Mouse (Mus musculus) urinary bladder, postnatal 36 days (tissue): ENCODE data around the gene Nfkb1.

Source experiments
- DNase-seq, 2 experiments: peaks; one replicate each; pipeline ENCODE4 v3.0.0; 2022; ENCODE audit warnings: low spot score in 2 of 2, mixed read lengths in 1 of 2

The Nfkb1 gene

GRCm38 (mm10) chr3:135590471-135590870 is 100.9 kb downstream of the Nfkb1 start:
- DNase-seq = no peak

- DNase-seq = no peak
These were observed 104.9 kb downstream of the Nfkb1 start for GRCm38 (mm10) chr3:135586471-135586880.

- no peak for DNase-seq
These were observed 105.3 kb downstream of the Nfkb1 start for GRCm38 (mm10) chr3:135586060-135586459.

DNA sequence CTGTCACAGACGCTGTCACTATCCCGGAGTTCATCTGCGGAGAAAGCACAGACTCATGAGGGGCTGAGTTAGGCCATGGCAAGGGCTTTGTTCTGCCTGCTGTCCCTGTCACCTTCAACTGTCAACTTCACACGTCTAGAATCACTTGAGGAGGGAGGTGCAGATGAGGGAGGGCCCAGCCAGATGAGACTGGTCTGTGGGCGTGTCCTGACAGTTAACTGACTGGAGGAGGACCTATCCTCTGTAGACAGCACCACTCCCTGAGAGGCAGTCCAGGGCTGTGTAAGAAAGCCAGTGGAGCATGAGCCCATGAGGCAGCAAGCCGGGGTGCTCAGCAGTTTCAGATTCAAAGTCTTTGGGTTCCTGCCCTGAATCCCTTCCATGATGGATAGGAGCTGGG is 105.9 kb downstream of the Nfkb1 start:
- no peak for DNase-seq

DNA sequence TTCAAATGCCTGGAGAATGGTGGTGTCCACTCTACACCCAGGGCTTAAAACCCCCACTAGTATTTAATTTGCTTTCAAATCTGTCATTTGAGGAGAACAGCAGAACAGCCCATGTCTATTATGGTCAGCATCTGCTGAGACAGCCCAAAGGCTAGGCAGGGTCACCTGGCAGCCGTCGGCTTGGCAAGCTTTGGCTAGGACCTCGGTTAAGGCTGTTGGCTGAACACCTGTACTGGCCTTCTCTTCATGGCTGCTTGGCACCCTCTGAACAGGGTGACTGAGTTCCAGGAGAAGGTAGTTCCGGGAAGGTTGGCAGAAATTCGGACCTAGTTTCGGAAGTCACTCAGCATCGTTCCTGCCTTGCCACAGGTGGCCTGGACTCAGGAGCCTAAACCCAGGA is 109.1 kb downstream of the Nfkb1 start:
- no peak for DNase-seq

DNA sequence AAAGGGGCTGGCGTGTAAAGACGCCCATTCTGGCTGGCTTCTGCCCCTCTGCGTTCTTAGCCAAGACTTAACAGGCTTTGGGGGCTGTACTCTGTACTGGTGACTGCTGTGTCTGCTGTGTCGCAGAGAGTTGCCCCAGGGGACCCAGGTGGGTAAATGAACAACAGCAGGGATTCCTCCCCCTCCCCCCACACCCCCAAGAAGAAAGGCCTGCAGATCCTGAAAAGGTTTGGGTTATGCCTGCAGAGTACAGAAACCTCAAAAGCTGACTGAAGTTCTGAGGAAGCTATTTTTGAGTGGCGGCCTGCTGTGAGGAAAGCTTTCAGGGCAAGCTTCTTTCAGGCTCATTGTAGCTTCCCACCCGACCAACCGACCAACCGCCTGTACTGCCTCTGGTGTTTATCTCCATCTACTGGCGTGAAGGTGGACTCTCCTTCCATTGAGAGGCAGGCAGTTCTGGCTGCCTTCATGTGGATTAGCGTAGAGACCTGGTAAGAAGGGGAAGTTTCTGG is 109.7 kb downstream of the Nfkb1 start:
- no peak for DNase-seq

DNA sequence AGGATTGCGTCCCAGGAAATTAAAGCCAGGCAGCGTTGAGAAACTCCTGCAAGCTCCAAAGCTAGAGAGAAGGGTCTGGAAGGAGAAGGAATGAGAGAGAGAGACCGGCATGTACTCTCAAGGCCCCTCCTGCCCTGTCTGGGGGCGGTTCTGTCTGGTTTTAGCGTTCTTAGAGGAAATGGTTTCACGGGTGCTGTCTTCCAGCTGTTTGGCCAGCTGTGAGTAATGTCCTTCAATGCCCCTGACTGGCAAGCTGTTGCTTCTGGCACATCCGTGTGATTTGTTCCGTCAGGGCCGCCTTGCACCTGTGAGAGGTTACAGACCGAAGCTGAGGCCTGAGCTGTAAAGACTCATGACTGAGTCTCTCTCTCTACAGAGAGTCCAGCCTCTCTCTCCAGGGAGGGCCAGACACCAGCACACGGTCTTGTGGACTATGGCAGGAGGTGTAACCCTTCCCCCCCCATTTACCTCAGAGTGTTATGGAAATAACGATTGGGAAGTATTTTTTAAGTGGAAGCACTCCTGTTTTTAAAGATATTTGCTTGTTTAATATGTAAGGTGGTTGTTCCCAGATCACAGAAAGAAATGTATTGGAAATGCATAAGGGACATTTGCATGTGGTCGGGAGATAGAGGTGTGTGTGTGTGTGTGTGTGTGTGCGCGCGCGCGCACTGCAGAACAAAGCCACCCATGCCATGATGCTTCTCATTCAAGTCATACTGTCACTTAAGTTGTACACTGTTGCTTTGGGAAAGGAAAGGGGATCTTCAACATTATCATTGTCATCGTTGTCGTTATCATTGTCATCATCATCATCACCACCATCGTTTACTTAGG is 110.7 kb downstream of the Nfkb1 start:
- no peak for DNase-seq

- no peak for DNase-seq
These were observed 112.2 kb downstream of the Nfkb1 start for GRCm38 (mm10) chr3:135579179-135579578.

DNA sequence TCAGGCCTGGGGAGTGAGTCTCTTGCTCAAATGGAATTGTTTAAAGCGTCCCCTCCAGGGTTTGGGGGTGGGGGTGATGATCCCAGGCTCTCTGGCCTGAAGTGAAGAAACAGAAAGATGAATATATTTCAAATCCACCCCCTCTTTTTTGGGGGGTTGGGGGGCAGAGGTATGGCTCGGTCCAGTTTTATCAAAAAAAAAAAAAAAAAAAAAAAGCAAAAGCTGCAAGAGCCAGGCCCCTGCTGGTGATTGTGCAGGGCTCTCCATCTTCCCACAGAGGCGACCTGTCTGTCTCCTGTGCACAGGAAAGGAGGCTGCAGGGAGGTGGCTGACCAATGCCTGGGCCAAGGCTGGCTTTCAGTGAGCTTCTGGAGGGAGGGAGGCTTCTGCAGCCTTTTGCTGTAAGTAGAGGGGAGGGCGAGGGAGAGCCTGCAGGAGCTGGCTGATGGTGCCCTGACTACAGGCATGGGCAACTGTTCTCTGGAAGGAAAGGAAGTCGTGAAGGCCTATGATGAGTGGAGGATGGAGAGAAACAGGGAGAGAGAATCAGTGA is 112.7 kb downstream of the Nfkb1 start:
- DNase-seq = no peak

GRCm38 (mm10) chr3:135575126-135575525 is 116.2 kb downstream of the Nfkb1 start:
- no peak for DNase-seq

GRCm38 (mm10) chr3:135573051-135573450 is 118.3 kb downstream of the Nfkb1 start:
- DNase-seq = no peak

DNA sequence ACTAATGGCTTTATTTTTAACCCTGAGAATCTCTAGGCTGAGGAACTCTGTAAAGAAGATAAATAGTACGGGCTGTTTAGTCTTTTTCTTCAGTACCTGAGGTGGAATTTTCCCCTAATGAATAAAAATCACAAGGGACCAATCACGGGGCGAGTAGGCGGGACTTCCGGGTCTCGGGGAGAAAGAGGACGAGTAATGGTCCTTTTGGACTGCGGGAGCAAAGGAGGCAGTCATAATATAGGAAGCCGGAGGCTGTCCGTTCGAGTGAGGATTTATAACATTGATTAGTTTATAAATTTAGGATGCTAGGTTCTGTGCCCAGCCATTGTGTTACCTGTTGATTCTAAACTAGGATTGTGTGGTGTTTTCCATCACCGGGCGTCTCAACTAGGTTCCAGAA is 119.8 kb downstream of the Nfkb1 start:
- DNase-seq = no peak

- no peak for DNase-seq
These were observed 122.7 kb downstream of the Nfkb1 start for GRCm38 (mm10) chr3:135568633-135569032.

DNA sequence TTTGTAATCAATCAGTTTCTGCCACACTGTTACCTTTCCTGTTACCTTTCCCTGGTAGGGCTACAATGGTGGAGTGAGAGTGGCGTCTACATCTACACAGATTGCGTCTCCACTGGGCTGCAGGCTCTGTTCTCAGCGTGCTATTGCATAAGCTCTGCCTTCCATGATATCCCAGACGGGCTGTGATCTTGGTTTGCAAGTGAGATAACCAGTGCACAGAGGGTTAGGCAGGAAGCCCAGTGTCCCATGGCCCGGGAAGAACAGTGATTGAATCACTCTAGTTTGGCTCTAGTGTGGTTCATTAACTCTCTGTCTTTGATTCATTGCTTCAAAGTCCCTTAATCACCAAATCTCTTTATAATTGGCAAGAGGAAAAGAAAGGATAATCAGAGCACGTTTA is 123.5 kb downstream of the Nfkb1 start:
- DNase-seq = no peak

DNA sequence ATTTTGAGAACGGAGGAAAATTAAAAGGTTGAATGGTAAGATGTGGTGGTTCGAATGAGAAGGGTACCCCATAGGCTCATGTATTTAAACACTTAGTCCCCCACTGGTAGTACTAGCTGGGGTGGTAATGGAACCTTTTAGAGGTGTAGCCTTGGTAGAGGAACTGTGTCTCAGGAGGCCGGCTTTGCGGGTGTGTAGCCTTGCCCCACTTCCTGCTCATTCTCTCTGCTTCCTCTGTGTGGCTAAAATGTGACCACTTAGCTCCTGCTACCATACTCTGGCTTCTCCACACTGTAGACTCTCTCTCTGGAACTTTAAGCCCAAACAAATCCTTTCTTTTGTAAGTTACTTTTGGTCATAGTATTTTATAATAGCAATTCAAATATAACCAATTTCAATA is 126.0 kb downstream of the Nfkb1 start:
- DNase-seq = no peak

GRCm38 (mm10) chr3:135564706-135565105 is 126.6 kb downstream of the Nfkb1 start:
- DNase-seq = no peak

DNA sequence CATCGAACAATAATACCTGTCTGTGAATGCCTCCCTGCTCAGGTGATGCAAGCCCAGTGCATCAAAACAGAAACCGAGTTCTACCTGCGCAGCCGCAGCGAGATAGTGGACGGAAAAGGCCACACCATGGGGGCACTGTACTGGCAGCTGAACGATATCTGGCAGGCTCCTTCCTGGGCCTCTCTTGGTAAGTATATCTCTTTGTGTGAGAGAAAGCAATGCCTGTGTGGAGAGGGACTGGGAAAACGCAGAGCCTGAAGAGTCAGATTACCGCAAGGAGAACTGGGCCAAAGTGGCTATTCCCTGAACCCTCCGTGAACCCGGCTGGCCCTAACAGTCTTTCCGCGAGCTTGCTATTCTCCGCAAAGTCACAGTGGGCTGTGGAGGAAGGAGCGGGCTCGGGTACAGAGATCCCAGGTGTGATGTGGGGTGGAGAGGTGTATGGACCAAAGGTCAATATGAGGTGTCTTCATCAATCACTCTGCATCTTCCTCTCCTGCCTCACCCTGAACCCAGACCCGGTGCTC is 128.1 kb downstream of the Nfkb1 start:
- no peak for DNase-seq

- no peak for DNase-seq
These were observed 129.3 kb downstream of the Nfkb1 start for GRCm38 (mm10) chr3:135562036-135562435.

GRCm38 (mm10) chr3:135556851-135557662 is 134.3 kb downstream of the Nfkb1 start:
- DNase-seq = no peak

- no peak for DNase-seq
These were observed 135.2 kb downstream of the Nfkb1 start for GRCm38 (mm10) chr3:135556052-135556587.

DNA sequence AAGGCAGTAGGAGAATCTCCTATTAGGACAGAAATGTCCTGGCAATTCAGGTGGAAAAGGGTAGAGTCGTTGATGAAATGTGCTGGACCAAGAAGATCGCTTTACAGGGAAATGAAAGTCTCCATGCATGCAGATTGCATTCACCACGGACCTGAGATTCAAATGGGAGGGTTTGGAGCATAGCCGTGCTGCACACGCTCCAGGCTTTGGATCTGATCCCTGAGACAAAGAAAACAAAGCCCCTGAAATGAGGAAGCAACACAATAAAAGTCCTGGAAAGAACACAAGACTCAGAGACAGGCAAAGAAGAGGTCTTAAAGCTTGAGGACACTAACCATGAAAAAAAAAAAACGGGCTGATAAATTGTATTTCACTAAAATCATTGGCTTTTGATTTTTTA is 136.2 kb downstream of the Nfkb1 start:
- DNase-seq = no peak

DNA sequence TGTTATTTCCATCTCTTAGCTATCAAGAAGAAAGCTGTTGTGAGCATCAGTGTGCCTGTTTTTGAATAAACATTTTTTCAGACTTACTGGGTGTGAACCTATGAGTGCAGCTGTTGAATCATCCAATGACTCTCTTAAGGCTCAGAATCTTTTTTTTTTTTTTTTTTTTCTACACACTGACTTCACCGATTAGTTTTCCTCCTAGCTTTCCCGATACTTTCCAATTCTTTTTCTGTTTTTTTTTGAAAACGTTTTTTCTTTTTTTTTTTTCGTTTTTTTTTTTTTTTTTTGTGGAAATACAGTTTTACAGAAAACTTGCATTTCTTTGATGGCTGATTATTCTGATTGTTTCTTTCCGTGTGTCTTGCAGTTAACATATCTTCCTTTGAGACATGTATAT is 138.5 kb downstream of the Nfkb1 start:
- DNase-seq = no peak
